Mouse (Mus musculus): ENCODE results near the gene Ap1s3.

Ap1s3 gene

GRCm38 (mm10) chr1:79671543-79672337 lies at the start of gene Ap1s3:
Gene Ap1s3 (minus strand): TSS chr1:79671972.
- peak; percentile 59 to 79 for DNase-seq (ENCODE audit: low spot score in 2 of 2)

GRCm38 (mm10) chr1:79714152-79714923 lies 42.6 kb upstream of the Ap1s3 start:
- no peak for DNase-seq (ENCODE audit: low spot score in 2 of 2)

GRCm38 (mm10) chr1:79713081-79713480 lies 41.3 kb upstream of the Ap1s3 start:
- DNase-seq (ENCODE audit: low spot score in 2 of 2) = no peak

GRCm38 (mm10) chr1:79711147-79712126 lies 39.7 kb upstream of the Ap1s3 start:
- peak; percentile 32 to 36 for DNase-seq (ENCODE audit: low spot score in 2 of 2)

GRCm38 (mm10) chr1:79710678-79711077 lies 38.9 kb upstream of the Ap1s3 start:
- no peak for DNase-seq (ENCODE audit: low spot score in 2 of 2)

GRCm38 (mm10) chr1:79710216-79710615 lies 38.4 kb upstream of the Ap1s3 start:
- DNase-seq (ENCODE audit: low spot score in 2 of 2) = no peak

GRCm38 (mm10) chr1:79707383-79707782 lies 35.6 kb upstream of the Ap1s3 start:
- no peak for DNase-seq (ENCODE audit: low spot score in 2 of 2)

GRCm38 (mm10) chr1:79706707-79707106 lies 34.9 kb upstream of the Ap1s3 start:
- DNase-seq (ENCODE audit: low spot score in 2 of 2) = no peak

GRCm38 (mm10) chr1:79704672-79705071 lies 32.9 kb upstream of the Ap1s3 start:
- no peak for DNase-seq (ENCODE audit: low spot score in 2 of 2)

- DNase-seq (ENCODE audit: low spot score in 2 of 2) = no peak
These were observed 31.7 kb upstream of the Ap1s3 start for GRCm38 (mm10) chr1:79703520-79703919.

GRCm38 (mm10) chr1:79698506-79698905 lies 26.7 kb upstream of the Ap1s3 start:
- no peak for DNase-seq (ENCODE audit: low spot score in 2 of 2)

- no peak for DNase-seq (ENCODE audit: low spot score in 2 of 2)
These were observed 25.6 kb upstream of the Ap1s3 start for GRCm38 (mm10) chr1:79697382-79697781.

GRCm38 (mm10) chr1:79696933-79697332 lies 25.2 kb upstream of the Ap1s3 start:
- no peak for DNase-seq (ENCODE audit: low spot score in 2 of 2)

GRCm38 (mm10) chr1:79692482-79692881 lies 20.7 kb upstream of the Ap1s3 start:
- DNase-seq (ENCODE audit: low spot score in 2 of 2) = no peak

- no peak for DNase-seq (ENCODE audit: low spot score in 2 of 2)
These were observed 15.5 kb upstream of the Ap1s3 start for GRCm38 (mm10) chr1:79687254-79687653.

- no peak for DNase-seq (ENCODE audit: low spot score in 2 of 2)
These were observed 12.3 kb upstream of the Ap1s3 start for GRCm38 (mm10) chr1:79684027-79684426.

GRCm38 (mm10) chr1:79682936-79683335 lies 11.2 kb upstream of the Ap1s3 start:
- no peak for DNase-seq (ENCODE audit: low spot score in 2 of 2)

GRCm38 (mm10) chr1:79680777-79681176 lies 9.0 kb upstream of the Ap1s3 start:
- DNase-seq (ENCODE audit: low spot score in 2 of 2) = no peak

- no peak for DNase-seq (ENCODE audit: low spot score in 2 of 2)
These were observed 6.4 kb upstream of the Ap1s3 start for GRCm38 (mm10) chr1:79678117-79678684.

GRCm38 (mm10) chr1:79675716-79676115 lies 3.9 kb upstream of the Ap1s3 start:
- DNase-seq (ENCODE audit: low spot score in 2 of 2) = no peak

GRCm38 (mm10) chr1:79671196-79671542 lies 603 bp downstream of the Ap1s3 start:
- DNase-seq (ENCODE audit: low spot score in 2 of 2) = peak; percentile 7 to 64
